Mouse (Mus musculus) ovary, adult 18-20 months (tissue): ENCODE measurements around the gene Fam49a.
"Not testable (repeated sequence)": the region's sequence is repeated elsewhere in the genome, so short reads cannot be mapped to it uniquely, and the experiment has no call there.

Source experiments
- DNase-seq: peaks from one replicate; pipeline ENCODE4 v3.0.0; 2022; ENCODE audit warnings: low spot score, mixed read lengths

The Fam49a gene

DNA sequence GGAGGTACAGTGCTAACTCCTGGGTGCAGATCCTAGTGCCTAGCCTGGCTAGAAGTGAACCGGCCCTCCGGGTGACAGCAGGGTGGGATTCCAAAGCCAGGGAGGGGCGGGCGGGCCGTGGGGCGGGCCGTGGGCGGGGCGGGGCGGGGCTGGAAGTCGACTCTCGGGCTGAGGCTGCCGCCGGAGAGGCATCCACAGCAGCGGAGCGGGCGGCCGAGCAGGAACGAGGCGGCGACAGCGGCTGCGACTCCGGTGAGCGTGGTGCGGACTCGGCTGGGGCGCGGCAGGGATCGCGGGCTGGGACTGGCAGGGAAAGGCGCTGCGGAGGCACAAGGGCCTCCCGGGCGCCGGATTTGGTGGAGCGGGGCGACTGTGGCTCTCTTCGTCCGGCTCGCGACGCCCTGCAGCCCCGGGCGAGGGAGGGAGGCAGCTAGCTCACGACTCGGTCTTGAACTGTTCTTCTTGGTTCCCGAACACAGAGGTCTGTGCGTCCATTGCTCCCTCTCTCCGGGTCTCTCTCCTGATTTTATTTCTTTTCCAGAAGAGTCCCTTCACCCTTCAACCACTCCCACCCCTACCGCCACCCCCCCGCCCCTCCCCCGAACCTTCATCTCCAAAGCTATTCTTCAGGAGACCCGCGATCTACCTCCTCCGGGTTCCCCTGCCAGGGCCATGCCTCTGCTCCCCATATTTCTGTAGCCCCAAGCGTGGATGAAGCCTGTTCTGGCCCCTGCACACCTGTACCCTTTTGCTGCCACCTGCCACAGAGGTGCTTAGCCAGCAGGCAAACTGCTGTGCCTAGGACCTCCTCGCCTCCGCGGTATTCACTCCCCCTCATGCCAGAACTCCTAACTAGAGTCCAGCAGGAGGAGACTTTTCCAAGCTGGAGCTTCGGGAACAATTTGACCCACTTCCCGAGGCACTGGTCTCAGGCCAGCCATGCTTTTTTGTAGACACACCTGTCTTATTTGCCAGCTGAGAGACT lies at the start of gene Fam49a:
Gene Fam49a (plus strand): TSS at position 153 of the 985 bp plus-strand sequence.
- peak; percentile 61 for DNase-seq

DNA sequence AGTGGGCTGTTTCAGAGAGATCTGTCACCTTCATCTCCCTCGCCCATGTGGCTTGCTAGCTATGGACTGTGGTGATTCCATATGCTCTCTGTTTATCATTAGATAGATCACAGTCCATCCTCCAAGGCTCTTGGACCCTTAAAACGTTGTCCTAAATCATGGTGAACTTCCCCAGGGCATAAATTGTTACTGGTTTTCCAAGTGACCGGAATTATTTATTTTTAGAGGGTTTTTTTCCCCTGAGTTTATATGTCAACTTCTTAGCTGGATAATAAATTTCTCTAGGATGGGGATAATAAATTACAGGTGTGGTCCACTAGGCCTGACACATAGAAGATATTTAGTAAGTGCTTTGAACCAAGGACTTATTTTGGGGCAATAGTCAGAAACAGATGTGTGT lies 48.4 kb upstream of the Fam49a start:
- no peak for DNase-seq

DNA sequence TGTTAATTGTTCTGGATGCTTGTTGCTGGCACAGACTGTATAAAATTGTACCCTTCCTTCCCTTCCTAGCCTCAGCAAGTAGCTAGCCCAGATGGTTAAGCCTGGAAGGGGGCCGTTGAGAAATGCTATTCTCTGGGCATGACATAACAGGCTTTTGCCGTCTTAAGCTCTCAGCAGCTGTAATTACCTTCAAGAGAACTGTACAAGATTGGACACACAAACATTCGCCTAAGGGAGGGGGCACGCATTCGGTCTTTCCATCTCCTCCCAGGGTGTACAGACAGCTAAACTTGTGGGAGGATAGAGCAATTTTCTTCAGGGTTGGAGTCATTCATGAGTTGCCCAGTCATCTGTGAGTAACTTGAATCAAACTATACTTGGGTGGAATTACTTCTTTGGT lies 43.0 kb upstream of the Fam49a start:
- no peak for DNase-seq

DNA sequence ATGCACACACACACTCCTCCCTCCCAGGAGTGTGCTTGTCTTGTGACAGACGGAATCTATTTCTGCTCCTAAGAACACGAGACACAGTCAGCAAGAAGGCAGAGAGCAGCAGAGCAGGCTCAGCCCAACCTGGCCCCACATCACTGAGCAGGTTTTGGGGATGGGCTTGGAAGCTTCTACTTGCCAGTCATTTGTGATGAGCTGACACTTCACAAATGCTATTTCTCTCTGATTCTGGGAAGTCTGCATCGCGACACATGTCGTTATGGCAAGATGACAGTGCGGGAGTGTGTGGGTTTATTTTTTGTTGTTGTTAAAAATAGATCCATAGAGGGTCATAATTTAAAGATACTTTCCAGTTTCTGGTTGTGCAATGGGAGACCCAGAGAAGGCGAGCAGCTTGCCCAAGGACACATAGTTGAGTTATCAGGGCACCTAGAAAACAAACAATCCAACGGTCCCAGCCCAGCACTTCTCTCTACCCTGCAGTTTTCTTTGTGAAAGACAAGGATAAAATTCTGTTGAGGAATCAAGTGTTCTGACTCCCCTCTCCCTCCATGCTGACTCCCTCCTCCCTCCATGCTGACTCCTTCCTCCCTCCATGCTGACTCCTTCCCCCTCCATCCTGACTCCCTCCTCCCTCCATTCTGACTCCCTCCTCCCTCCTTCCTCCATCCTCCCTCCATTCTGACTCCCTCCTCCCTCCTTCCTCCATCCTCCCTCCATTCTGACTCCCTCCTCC lies 41.0 kb upstream of the Fam49a start:
- peak; percentile 5 for DNase-seq

DNA sequence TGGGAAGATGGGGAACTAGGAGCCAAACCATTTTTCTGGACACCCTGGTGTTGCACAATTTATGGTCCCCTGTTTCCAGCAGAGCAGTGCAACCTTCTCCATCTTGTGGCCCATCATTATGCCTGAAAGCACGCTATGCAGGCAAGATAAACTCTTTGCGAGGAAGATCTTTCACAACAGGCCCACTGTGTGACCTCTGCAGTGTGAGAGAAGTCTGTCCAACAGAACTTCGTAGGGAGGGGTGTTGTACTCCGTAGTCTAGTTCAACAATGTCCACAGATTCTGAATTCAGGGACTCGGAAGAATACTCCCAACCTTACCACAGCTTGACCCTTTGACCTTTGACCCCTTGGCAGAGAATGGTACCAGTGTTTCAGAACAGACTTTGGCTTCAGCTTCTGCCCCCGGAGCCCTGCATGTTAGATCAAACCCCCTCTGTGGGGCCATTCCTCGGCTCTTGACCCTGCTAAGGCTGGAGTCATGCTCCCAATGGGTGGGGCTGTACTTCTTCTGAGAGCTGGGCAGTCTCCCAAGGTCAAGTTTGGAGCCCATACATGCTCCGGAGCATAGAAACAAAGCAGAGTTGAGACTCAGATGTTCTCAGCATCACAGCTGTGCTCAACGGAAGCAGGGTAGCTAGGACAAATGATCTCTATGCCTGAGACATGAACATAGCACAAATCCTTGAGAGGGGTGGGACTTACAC lies 39.2 kb upstream of the Fam49a start:
- no peak for DNase-seq

DNA sequence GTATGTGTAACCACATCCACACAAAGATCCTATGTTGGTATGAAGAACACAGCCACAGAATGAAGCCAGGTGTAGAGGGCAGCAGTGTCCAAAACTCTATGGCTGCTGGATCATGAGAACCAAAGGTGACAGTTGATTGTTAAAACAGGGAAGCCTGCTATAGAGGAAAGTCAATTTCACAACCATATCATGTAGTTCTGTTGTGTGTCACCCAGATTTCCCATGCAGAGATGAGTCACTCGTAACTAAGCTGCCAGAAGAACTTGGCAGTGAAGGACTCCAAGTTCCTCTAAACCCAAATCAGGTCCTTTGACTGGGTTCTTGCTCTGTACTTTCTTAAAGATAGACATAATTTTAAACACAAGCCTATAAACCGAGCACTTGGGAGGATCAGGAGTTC lies 38.6 kb upstream of the Fam49a start:
- no peak for DNase-seq

DNA sequence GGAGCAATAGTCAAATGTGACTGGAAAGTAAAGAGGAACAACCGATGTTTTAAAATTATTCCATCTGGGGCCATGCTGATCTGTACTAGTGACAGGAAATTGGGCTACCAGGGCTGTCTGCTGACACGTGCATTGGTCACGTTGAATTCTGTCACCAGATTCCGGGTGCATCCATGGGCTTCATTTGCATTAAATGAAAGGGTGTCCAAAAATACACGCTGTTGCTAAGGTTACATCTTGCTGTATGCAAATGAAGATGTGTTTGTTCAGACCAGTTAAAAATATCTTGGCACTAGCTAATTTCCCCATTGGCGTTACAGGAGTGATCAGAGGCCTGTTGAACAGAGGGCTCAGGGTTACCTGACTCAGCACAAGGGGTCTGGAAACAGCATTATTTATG lies 36.2 kb upstream of the Fam49a start:
- no peak for DNase-seq

DNA sequence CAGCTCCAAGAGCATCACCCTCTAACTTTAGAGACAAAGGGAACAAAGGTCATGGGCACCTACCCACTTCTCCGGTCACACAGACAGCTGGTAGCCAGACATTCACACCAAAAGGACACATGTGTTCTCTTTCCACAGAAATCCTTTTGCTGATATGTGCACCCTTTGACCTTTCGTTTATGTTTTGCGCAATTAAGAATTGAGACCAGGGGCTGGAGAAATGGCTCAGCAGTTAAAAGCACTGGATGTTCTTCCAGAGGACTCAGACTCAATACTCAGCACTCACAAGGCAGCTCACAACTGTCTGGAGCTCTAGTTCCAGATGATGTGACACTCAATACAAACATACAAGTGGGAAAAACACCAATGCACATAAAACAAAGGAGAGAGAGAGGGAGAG lies 34.3 kb upstream of the Fam49a start:
- no peak for DNase-seq

DNA sequence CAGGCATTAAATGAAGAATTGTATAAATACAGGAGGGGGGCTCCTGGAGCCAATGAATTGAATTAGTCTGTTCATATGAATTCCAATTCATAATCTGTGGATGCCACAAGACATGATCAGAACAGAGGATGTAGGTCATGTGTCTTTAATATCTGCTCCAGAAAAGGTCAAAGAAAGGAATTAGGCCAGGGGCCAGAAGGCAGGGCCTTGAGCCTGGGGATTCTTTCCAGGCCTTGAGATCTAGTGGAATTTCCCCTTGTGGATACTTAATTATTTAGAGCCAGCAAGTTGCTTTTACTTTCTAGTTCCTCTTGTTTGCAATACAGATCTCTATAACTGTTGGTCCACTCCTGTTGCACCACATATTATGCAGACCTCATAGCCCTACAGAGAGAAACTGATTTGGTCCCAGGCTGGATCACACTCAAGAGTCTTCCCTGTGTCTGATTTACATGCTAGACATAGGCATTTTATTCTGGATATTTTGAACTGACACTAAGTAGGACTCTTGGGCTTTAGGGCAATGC lies 31.8 kb upstream of the Fam49a start:
- no peak for DNase-seq

DNA sequence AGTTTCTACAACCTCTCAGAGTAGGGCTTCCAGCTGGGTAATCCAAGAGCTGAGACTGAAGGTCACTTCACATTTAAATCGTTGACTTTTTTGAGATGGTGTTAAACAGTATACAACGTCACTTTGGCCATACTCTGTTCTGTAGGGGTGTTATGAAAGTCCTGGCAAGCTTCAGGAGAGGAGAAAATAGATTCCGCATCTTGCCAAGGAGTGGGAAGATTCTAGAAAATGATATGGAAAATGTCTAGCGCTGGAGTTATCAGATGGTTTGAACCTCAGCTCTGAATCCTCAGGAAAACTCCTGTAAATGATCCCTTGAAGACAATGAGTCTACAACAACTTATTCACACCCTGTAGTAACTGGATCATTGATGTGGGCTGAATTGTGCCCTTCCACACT lies 29.8 kb upstream of the Fam49a start:
- DNase-seq: no peak

DNA sequence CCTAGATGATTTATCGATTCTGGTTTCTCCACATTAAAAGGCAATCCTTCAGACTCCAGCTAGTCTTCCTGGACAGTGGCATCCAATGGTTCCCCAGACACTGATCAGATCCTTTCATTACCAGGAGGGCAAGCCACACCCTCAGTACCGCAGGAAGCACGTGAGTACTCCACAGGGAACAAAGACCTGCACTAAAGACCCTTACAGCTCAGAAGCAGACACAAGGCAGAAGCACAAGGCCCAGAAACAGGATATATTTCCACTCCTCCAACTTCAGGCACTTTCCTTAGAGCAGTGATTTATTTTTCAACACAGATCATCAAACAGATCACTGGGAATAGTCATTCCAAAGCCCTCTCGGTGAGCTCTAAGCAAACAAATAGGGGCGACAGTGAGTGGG lies 25.0 kb upstream of the Fam49a start:
- no peak for DNase-seq

DNA sequence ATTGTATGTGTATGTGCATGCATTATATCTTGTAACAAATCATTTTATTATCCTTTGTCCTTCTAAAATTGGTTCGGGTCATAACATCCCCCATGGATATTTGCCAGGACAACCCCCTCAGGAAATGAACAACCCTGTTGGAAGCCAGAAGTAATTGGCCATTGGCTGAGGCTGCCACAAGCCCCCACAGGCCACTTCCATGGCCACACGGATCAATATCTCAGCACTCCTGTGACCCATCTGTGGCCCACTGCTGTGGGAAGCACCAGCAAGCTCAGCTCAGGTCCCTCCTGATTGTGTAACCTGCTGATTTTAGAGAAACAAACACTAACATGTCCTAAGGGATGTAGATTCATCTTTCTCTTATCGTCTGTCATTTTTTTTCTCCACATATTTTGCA lies 22.4 kb upstream of the Fam49a start:
- no peak for DNase-seq

DNA sequence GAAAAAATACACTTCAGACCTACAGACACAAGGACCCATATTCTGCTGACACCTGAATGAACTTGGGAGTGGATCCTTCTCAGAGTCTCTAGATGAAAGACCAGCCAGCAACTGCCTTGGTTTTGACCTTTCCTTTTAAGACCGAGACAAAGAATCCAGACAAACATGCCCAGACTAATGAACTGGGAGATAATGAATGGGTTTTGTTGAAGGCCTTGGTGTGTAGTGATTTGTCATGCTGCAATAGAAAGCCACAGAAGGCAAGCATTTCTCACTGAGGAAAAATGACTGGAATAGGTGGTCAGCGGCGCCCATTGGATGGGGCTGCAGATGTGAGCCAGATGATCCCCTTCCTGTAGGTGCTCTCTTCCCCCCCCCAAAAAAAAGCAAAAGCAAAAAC lies 18.8 kb upstream of the Fam49a start:
- no peak for DNase-seq

DNA sequence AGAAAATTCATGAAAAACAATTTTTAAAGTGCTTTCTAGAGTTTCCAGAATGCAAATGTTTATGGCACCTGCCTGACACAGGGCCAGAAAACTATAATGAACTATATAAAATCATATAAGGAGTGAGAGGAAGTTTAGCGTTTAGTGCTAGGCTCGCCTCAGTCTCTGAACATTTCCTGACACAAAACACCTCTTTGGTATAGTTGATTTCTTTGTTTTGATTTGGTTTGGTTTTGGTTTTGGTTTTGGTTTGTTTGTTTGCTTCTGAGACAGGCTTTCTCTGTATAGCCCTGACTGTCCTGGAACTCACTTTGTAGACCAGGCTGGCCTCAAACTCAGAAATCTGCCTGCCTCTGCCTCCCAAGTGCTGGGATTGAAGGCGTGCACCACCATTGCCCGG lies 14.9 kb upstream of the Fam49a start:
- DNase-seq: not testable (repeated sequence)

DNA sequence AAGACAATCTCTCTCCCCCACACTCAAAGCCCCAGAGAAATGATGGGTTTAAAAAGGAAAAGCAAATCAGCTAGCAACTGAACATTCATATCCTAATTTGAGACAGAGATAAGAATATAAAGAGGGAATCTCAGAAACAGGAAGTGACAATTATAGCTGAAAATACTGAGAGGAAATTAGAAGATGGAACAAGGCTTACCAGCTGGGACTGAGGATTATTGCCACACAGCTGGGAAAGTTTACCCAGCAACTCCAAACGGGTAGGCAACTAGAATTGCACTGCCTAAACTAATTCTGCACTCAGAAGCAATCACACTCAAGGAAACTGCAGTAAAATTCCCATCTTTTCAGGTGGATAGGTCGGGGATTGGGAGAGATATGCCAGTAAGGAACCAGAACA lies 12.4 kb upstream of the Fam49a start:
- no peak for DNase-seq

DNA sequence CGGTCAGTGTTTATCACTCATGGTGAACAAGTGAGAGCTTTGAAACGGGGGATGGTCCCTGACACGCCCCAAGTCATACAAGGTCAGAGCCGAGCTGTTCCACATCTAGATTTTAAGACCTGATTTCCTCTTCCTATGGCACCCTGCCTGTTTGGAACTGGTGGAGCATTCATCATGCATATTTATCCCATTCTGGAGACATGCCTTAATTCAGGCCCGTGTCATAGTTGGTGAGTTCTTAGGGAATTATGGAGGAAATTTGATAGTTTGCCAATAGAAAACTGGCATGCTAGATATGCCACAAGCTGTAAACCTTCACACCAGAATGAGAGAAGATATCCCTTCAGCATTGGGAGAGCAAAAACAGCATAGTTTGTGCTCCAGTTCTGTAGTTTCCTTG lies 8.4 kb upstream of the Fam49a start:
- no peak for DNase-seq

DNA sequence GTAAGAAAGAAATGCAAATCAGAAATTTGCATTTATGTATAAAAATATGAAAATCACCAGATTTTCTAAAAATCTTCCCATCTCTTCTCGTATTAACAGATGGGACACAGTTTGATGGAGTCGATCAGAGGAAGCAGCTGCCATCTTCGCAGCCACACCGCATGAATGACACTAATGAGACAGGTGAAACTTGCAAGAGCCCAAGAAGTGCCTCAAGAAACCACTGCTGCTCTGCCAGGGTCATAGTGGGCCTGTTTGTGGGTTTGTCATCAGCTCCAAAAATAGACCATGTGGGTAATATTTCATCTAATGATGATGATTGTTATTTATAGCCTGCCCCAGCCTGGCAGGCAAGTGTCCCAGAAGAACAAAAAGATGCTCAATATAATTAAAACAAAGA lies 7.8 kb upstream of the Fam49a start:
- no peak for DNase-seq

DNA sequence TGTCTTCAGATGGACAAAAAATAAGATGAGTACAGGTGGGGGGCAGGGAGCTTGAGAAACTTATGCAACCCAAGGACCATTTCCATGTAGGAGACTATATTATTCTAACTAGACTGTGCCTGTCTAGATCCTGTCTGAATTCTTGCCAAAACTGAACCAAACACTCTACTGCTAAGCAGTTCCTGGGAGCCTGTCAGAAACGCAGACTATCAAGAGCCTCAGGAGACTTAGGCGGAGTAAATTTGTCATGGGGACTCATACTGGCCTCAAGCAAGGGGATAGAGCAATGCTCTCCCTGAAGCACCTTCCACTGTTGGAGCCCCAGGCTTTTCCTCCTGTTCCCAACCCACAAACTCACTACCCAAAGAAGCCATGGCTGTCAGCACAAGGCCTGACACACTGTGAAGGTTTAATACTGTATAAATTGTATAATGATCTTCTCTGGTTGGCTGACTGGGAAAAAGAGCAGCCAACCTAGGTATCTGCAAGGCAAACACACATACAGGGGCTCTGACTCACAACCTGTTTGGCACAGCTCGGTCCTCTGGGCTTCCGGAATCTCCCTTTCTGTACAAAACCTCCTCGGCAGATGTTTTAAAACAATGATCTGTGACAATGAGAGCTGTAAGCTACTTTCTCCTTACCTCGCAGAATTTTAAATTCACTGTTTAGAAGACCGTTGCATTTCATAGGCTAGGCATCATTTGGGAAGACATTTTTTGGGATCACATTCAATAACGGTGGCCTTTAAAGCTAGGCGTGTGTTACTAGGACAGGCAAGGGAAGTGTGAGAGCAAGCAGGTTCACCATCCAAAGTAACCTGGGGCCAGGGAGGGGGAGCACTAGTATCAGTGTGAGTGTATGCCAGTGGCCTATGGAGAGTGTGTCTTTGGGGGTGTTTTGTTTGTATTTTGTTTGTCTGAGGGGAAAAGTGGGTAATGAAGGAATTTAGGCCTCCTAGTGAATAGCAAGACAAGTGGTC lies 669 bp upstream of the Fam49a start:
- DNase-seq: no peak

DNA sequence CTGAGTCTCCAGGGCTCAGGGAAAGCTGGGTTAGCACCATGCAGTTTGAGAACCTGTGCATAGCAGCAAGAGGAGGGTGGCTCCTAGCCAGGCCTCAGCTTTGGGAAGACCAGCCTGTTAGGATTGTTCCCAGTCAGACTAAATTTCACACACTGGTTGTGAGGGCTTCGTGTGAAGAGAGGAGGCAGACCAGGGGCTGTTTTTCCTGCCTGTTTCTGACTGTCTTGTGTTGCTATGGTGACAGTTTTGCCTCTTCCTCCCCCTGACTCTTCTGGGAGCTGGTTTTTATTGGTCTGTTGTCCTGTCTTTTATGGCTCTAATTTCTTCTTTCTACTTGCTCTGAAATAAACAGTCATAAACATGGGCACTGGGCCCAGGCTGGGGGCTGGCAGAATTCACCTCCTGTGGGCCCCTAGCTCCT lies 1.4 kb downstream of the Fam49a start:
- no peak for DNase-seq

DNA sequence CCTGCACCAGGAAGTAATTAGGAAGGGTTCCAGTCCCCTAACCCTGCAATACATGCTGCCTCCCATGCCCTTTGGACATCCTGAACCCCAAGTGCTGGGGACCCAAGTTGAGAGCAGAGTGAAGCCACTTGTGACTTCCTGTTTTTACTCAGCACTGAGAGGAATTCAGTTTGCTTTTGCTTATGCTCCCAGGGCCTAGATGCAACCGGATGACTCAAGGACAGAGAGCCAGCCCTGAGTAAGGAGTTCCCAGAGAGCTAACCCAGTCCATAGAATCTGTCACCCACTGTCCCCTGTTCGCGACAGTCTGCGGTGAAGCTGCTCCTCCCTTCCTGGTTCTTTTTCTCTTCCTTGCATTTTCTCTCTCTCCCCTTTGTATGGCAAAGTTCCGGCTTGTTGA lies 2.2 kb downstream of the Fam49a start:
- DNase-seq: no peak

DNA sequence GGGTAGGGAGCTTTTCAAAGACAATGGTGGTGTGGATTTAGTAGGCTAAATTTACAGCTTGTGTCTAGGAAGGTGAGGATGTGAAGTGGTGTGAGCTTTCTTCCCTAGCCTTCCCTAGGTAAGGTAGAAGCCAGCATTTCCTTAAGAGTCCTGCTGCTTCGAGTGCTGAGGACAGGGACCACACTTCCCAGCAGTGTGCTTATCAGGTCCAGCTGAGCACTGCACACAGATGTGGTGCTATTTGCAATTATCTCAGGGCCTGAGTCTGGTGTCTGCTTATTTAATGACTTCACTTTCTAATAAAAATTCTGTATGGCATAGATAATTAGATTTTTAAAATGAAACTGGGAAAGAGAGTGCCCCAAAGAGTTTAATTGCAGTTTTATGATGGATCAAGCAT lies 4.6 kb downstream of the Fam49a start:
- DNase-seq: no peak
